Mouse (Mus musculus): ENCODE data around the gene Eif2ak4.

Gene Eif2ak4

GRCm38 (mm10) chr2:118466601-118467000 is 78.2 kb downstream of the Eif2ak4 start:
- DNase-seq: no peak

GRCm38 (mm10) chr2:118468354-118468753 is 79.9 kb downstream of the Eif2ak4 start:
- no peak for DNase-seq

- DNase-seq: peak; percentile 14
These were observed 90.6 kb downstream of the Eif2ak4 start for GRCm38 (mm10) chr2:118478833-118479549.

- DNase-seq: peak; percentile 93
These were observed 91.1 kb downstream of the Eif2ak4 start, which contains the start of gene Srp14 for GRCm38 (mm10) chr2:118479550-118479909. TSS of gene Srp14 (minus strand) at chr2:118479711.

GRCm38 (mm10) chr2:118480886-118481285 is 92.5 kb downstream of the Eif2ak4 start:
- peak; percentile 15 for DNase-seq

GRCm38 (mm10) chr2:118483032-118483431 is 94.6 kb downstream of the Eif2ak4 start:
- DNase-seq: no peak

GRCm38 (mm10) chr2:118484386-118484898 is 96.0 kb downstream of the Eif2ak4 start:
- DNase-seq: no peak

- DNase-seq: no peak
These were observed 97.0 kb downstream of the Eif2ak4 start for GRCm38 (mm10) chr2:118485415-118485814.

GRCm38 (mm10) chr2:118486933-118487332 is 98.5 kb downstream of the Eif2ak4 start:
- DNase-seq: peak; percentile 51

GRCm38 (mm10) chr2:118487806-118488205 is 99.4 kb downstream of the Eif2ak4 start:
- DNase-seq: no peak

- DNase-seq: no peak
These were observed 102.0 kb downstream of the Eif2ak4 start for GRCm38 (mm10) chr2:118490241-118491091.

GRCm38 (mm10) chr2:118491281-118491731 is 102.9 kb downstream of the Eif2ak4 start:
- no peak for DNase-seq

- DNase-seq: no peak
These were observed 103.5 kb downstream of the Eif2ak4 start for GRCm38 (mm10) chr2:118491741-118492395.

- no peak for DNase-seq
These were observed 106.6 kb downstream of the Eif2ak4 start for GRCm38 (mm10) chr2:118495024-118495423.

GRCm38 (mm10) chr2:118497890-118498289 is 109.5 kb downstream of the Eif2ak4 start:
- DNase-seq: no peak

- no peak for DNase-seq
These were observed 110.1 kb downstream of the Eif2ak4 start for GRCm38 (mm10) chr2:118498476-118498875.

GRCm38 (mm10) chr2:118499135-118499961 is 110.9 kb downstream of the Eif2ak4 start:
- DNase-seq: no peak

GRCm38 (mm10) chr2:118500191-118500590 is 111.8 kb downstream of the Eif2ak4 start:
- DNase-seq: no peak

- DNase-seq: no peak
These were observed 118.7 kb downstream of the Eif2ak4 start for GRCm38 (mm10) chr2:118507126-118507525.

- DNase-seq: no peak
These were observed 121.4 kb downstream of the Eif2ak4 start for GRCm38 (mm10) chr2:118509688-118510446.

Data from cerebellum, adult 11-12 months (tissue).